Mouse (Mus musculus) forebrain, embryonic 12.5 days (tissue): ENCODE measurements around the gene Srgap1. TPM values are rescaled to one million over a fixed set of nuclear protein-coding genes. Genes with fewer than 3 reads are reported as not detected.

Experiments
- ATAC-seq: fragments of 200-750 bp; cut with Nextera tagmentation; 2 replicates; pipeline ENCODE4 v1.8.0; 2017; ENCODE audit warnings: moderate TSS enrichment; ENCODE audit not compliant: low FRiP score
- H3K27ac ChIP-seq: fragments of 300-500 bp; sonication (generic); 2 replicates; pipeline ENCODE4 v1.5.1; 2016; ENCODE audit warnings: mild to moderate bottlenecking
- H3K27me3 ChIP-seq: fragments of 300-500 bp; sonication (generic); 2 replicates; pipeline ENCODE4 v1.6.1; 2016; ENCODE audit warnings: mild to moderate bottlenecking
- H3K36me3 ChIP-seq: fragments of 300-500 bp; sonication (generic); replicated peaks from 2 replicates; pipeline ENCODE4 v1.6.1; 2016; ENCODE audit warnings: mild to moderate bottlenecking
- H3K4me1 ChIP-seq: fragments of 300-500 bp; sonication (generic); 2 replicates; pipeline ENCODE4 v1.6.1; 2016
- H3K4me2 ChIP-seq: fragments of 300-500 bp; sonication (generic); 2 replicates; pipeline ENCODE4 v1.6.1; 2016; ENCODE audit warnings: mild to moderate bottlenecking, moderate library complexity
- H3K4me3 ChIP-seq: fragments of 300-500 bp; sonication (generic); replicated peaks from 2 replicates; pipeline ENCODE4 v1.5.1; 2016; ENCODE audit warnings: mild to moderate bottlenecking
- H3K9ac ChIP-seq: fragments of 300-500 bp; sonication (generic); 2 replicates; pipeline ENCODE4 v1.6.1; 2016; ENCODE audit warnings: mild to moderate bottlenecking
- H3K9me3 ChIP-seq: fragments of 300-500 bp; sonication (generic); 2 replicates; pipeline ENCODE4 v1.6.1; 2016
- WGBS: fragments of 180-500 bp; shearing (Covaris S2); methylation state at CpG from one replicate; pipeline ENCODE4 v1.1.7; 2016; 5-methylcytosine and 5-hydroxymethylcytosine counted together
- polyA plus RNA-seq: library from polyadenylated mRNA; unstranded; fragments of >200 nt; fragmentation: Nextera tagmentation; extraction: Ambion mirVana; gene quantifications from 2 replicates; pipeline ENCODE4 v1.2.1, GENCODE M21; 2016

The Srgap1 gene
- polyA plus RNA-seq, 1 experiment from 2014 or later, result 22.2 TPM

DNA sequence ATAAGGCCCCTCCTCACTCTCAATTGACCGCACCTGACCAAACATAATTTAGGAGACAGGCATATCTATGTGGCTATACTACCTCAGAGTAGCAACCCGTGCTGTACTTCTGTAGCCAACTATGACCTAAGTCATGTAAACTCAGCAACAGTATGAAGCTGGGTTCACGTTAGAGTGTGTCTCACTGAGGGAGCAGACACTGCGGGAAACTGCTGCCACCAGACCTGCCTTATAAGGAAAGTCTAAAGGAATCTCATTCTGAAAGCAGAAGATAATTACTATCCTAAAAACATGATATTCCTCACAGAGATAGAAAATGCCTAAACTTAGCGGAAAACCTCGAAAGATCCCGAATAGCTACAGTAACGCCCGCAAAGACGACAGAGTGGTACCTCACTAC, 62.2 kb downstream of the Srgap1 start:
- 95% methylated on average over 10 of the region's 10 CpGs for WGBS
- H3K4me2 ChIP-seq, result no peak overlapping the region
- no peak overlapping the region for H3K27ac ChIP-seq
- H3K9ac ChIP-seq, result no peak overlapping the region
- no peaks in the 10 kb centered on the region for H3K36me3 ChIP-seq
- H3K27me3 ChIP-seq, result no peaks in the 10 kb centered on the region
- H3K4me3 ChIP-seq, result no peak overlapping the region
- H3K4me1 ChIP-seq, result peaks cover 6% of the 10 kb centered on the region; the same call in 1 of the 2 replicates
- ATAC-seq, result no peak
- H3K9me3 ChIP-seq, result no peaks in the 10 kb centered on the region

DNA sequence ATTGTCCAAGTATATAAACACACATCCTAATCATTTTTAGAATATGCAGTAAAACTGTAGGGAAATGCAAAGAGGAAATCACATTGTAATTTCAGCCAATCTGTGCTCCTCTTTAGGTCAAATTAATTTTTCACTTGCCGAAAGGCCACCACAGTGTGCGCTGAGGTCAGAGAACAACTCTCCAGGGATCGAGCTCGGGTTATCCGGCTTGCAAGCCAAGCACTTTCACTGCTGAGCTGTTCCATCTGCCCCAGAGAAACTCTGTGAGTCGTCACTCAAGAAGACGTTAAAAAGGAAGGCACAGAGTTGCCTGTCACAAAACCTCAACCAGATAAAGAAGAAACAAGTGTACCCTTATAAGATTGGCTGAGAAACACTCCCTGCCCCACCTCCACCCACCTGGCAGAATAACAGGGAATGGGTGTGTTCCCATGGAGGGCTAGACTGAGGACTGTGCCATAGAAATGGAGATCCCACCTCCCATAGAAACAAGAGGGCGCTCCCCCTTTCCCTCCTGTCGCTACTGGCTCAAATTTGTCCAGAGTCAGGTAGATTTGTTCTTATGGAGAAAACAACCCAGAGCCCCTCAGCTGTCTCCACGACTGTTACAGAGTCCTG, 63.0 kb downstream of the Srgap1 start:
- no peaks in the 10 kb centered on the region for H3K36me3 ChIP-seq
- H3K9ac ChIP-seq, result no peak overlapping the region
- 75% methylated on average over 10 of the region's 10 CpGs for WGBS
- H3K4me2 ChIP-seq, result no peak overlapping the region
- no peak overlapping the region for H3K4me3 ChIP-seq
- ATAC-seq, result no peak
- H3K27me3 ChIP-seq, result no peaks in the 10 kb centered on the region
- peaks cover 6% of the 10 kb centered on the region; the same call in 1 of the 2 replicates for H3K4me1 ChIP-seq
- no peaks in the 10 kb centered on the region for H3K9me3 ChIP-seq
- no peak overlapping the region for H3K27ac ChIP-seq

DNA sequence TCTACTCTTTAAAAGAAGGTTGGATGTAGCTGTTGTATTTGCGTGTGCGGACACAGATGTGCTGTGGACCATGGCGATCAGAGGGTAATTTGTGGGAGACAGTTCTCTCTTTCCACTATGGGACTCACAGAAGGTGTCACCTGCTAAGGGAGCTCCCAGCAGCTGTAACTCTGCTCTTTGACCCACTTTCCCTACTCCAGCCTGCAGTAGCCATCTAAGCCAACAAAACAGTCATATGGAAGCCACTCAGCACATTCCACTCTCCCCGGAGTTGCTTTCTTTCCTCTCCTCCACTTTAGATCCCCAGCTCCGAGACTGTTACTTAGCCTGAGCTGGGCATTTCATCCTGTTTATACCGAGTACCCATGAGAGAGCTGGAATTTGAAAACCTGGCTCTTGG, 71.8 kb downstream of the Srgap1 start:
- Histone ChIP-seq H3K4me3 (no peak overlapping the region), H3K4me1 (peaks cover 27% of the 10 kb centered on the region), H3K4me2 (no peak overlapping the region), H3K27me3 (no peaks in the 10 kb centered on the region), H3K9me3 (no peaks in the 10 kb centered on the region), H3K27ac (no peak overlapping the region), H3K36me3 (no peaks in the 10 kb centered on the region), H3K9ac (no peak overlapping the region)
- no peak for ATAC-seq
- WGBS, result 88% methylated on average over 6 of the region's 6 CpGs

DNA sequence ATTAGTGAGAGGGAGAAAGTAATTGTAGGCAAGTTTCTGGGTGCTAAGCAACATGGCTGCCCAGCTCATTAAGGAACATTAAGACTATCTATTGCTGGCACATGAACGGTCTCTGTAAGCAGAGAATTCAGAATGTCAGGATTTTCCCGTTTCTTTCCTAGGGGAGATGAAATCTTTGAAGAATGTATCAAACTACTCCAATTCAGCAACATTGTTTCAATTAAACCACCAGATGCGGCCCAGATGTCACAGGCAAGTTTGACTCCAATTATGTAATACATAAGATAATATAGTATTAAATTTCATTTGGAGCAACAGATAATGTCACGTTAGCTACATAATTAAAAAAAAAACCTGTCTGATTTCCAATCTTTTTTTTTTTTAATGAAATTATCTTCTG, 72.5 kb downstream of the Srgap1 start:
- no peaks in the 10 kb centered on the region for H3K27me3 ChIP-seq
- no peaks in the 10 kb centered on the region for H3K36me3 ChIP-seq
- no peaks in the 10 kb centered on the region for H3K9me3 ChIP-seq
- H3K9ac ChIP-seq, result no peak overlapping the region
- WGBS, result 82% methylated on average over 4 of the region's 4 CpGs
- H3K4me2 ChIP-seq, result no peak overlapping the region
- H3K4me1 ChIP-seq, result peaks cover 29% of the 10 kb centered on the region
- no peak overlapping the region for H3K27ac ChIP-seq
- ATAC-seq, result no peak
- H3K4me3 ChIP-seq, result no peak overlapping the region

DNA sequence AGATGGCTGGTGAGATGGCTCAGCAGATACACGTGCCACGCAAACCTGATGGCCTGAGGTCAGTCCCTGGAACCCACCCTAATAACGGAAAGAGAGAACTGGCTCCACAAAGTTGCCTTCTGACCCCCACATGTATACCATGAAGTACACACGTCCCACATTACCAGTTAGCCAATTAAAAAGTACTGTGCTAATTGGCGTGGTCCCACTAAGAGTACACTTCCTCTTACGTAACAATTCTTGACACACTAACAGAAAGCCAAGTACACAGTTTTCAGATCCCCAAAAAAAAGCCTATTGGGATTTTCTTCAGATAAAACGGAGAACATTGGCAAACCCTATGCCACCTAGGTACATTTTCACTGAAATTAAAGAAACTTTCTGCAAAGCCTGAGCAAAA, 73.8 kb downstream of the Srgap1 start:
- Histone ChIP-seq H3K4me3 (no peak overlapping the region), H3K4me2 (no peak overlapping the region), H3K4me1 (peaks cover 40% of the 10 kb centered on the region), H3K36me3 (no peaks in the 10 kb centered on the region), H3K27me3 (no peaks in the 10 kb centered on the region), H3K27ac (no peak overlapping the region), H3K9ac (no peak overlapping the region), H3K9me3 (no peaks in the 10 kb centered on the region)
- 89% methylated on average over 7 of the region's 7 CpGs for WGBS
- no peak for ATAC-seq

DNA sequence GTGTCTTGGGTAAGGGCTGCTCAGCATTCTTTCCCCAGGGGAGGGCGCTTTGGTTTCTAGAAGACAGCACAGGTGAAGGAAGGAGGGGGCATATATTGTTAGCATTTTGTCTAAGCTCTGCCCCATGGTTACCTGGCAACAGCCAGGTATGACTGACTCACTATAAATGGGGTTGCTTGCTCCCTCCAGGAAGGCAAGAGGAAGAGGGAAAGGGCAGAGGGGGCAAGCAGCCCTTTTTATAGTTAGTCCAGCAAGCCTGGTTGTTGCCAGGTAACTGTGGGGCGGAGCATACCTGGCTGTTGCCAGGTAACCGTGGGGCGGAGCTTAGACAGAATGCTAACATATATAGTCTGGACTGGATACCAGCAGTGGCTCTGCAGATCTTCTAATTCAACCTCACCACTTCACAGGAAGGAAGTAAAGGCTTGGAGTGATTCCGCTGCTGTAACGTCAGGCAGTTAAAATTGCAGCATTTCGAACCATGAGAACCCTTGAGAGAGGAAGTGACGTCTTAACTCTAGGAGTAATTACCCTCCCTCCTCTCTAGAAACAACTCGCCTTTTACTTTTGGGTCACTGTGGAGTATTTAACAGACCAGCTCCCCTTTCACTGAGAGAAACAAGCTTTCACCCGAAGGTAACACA, 74.7 kb downstream of the Srgap1 start:
- Histone ChIP-seq H3K4me1 (peaks cover 48% of the 10 kb centered on the region), H3K27ac (no peak overlapping the region)

DNA sequence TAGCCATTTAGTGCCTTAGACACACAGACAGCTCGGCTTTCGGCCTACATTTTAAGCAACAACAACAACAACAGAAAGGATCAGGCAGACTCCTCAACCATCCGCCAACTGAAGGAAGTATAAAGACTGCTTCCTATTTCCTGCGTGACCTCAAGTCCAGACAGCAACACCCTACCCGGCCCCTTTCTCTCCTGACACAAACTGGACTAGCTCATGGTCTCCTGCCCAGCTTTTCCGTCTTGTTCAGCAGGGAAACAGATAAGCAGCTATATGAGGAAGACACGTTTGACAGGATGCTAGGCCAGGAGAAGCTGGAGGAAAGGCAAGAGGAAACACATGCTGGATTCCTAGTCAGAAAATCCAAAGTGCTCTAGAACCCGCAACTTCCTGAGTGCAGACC, 75.5 kb downstream of the Srgap1 start:
- H3K4me2 ChIP-seq, result no peak overlapping the region
- H3K27ac ChIP-seq, result no peak overlapping the region
- no peak for ATAC-seq
- no peaks in the 10 kb centered on the region for H3K27me3 ChIP-seq
- H3K4me3 ChIP-seq, result no peak overlapping the region
- H3K9me3 ChIP-seq, result no peaks in the 10 kb centered on the region
- WGBS, result 72% methylated on average over 8 of the region's 8 CpGs
- H3K9ac ChIP-seq, result no peak overlapping the region
- H3K4me1 ChIP-seq, result peaks cover 48% of the 10 kb centered on the region
- H3K36me3 ChIP-seq, result no peaks in the 10 kb centered on the region

More for the DNA sequence above, 74.7 kb downstream of the Srgap1 start:
- Histone ChIP-seq H3K9me3 (no peaks in the 10 kb centered on the region), H3K4me3 (no peak overlapping the region), H3K9ac (no peak overlapping the region), H3K36me3 (no peaks in the 10 kb centered on the region), H3K4me2 (no peak overlapping the region), H3K27me3 (no peaks in the 10 kb centered on the region)
- ATAC-seq, result no peak
- 87% methylated on average over 10 of the region's 10 CpGs for WGBS

DNA sequence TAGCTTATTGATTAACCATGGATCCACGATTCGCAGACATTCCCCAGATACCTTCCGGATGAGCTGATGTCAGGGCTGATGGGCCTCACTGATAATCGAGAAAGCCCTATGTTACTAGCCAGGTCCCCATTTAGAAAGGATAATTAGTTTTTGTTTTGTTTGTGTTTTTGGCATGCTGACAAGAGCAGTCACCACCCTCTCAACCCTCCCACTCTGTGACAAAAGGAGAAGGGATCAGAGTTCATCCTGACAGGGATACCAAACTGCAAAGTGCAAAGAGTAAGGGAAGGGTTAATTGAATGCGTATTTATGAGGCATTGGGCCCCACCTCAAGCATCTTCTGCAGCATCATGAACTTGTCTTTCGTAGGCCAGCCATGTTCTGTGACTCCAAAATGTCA, 76.2 kb downstream of the Srgap1 start:
- no peak overlapping the region for H3K9ac ChIP-seq
- ATAC-seq, result no peak
- no peaks in the 10 kb centered on the region for H3K9me3 ChIP-seq
- H3K4me1 ChIP-seq, result peaks cover 43% of the 10 kb centered on the region
- H3K36me3 ChIP-seq, result no peaks in the 10 kb centered on the region
- H3K4me3 ChIP-seq, result no peak overlapping the region
- H3K27me3 ChIP-seq, result no peaks in the 10 kb centered on the region
- 65% methylated on average over 6 of the region's 6 CpGs for WGBS
- no peak overlapping the region for H3K4me2 ChIP-seq
- no peak overlapping the region for H3K27ac ChIP-seq

DNA sequence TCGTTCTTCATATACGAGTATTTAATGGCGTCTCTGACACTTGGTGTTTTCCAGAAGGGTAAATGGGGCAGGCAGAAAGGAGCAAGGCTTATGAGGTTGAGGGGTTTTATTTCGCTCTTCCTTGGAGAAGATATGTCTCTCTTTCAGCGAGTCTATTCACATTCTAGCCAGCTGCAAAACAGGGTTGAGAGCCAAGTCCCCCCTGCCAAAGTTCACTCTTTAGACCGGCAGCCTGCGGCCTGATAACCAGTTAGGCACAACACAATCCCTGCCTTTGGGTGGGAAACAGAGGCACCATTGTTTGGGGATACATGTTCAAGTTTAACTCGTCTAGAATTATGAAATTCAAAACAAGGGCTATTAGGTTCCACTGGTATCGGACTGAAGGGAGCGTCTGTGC, 83.0 kb downstream of the Srgap1 start:
- Histone ChIP-seq H3K27me3 (no peaks in the 10 kb centered on the region), H3K36me3 (no peaks in the 10 kb centered on the region), H3K9ac (no peak overlapping the region), H3K27ac (no peak overlapping the region), H3K4me1 (peaks cover 19% of the 10 kb centered on the region), H3K9me3 (no peaks in the 10 kb centered on the region), H3K4me2 (no peak overlapping the region), H3K4me3 (no peak overlapping the region)
- WGBS, result 88% methylated on average over 10 of the region's 10 CpGs
- no peak for ATAC-seq

DNA sequence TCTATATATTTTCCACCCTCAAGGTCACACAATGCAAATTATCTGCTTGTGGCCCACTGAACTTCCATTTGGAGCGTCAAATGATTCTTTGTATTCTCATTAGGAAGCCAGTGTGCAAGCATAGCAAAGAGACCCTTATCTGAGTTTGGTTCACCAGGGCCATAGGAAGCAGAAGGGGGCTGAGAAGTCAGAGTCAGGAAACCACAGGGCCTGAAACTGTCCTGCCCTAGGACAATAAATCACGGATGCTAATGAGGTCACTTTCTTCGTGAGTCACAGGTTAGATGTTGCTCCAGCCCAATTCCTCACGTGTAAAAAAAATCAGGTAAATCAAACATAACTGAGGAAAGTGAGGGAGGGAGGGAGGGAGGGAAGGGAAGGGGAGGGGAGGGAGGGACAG, 85.1 kb downstream of the Srgap1 start:
- WGBS, result 82% methylated on average over 4 of the region's 4 CpGs
- H3K36me3 ChIP-seq, result no peaks in the 10 kb centered on the region
- no peak overlapping the region for H3K4me2 ChIP-seq
- H3K27me3 ChIP-seq, result no peaks in the 10 kb centered on the region
- H3K4me3 ChIP-seq, result no peak overlapping the region
- no peak overlapping the region for H3K27ac ChIP-seq
- no peak for ATAC-seq
- H3K9ac ChIP-seq, result no peak overlapping the region
- 0 out of 2 replicates have a peak, but pooled peaks cover 2% of the 10 kb centered on the region for H3K4me1 ChIP-seq
- no peaks in the 10 kb centered on the region for H3K9me3 ChIP-seq

DNA sequence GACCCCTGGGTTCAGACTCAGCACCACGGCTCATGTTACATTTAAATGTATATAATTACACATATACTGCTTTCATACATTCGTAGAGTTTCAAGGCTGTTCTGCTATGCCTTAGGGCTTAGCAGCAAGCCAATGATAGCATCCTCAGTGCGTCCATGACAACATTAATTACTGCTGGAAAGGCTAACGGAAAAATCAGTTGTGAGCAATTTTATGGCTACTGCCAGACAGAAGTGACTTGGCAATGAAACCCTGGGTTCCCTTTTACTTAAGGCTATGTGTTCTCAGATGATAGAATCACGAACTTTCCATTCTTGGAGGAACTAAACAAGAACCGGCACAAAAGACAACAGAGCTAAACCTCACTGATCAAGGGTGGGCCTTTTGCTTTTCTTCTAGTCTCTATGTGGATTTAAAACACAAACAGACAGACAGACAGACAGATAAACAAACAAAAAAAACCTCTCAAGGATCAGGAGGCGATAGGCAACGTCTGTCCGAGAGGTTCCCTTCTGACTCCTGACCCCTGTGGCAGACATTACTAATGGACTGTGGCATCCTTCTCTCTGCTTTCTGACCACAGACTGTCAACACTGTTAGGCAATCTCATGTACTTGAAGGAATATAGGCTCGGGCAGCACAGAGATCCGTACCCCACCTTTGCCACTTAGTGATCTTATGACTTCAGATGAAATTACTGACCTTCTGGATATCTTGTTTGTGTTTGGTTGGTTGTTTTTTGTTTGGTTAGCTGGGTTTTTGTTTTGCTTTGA, 85.8 kb downstream of the Srgap1 start:
- no peak overlapping the region for H3K9ac ChIP-seq
- H3K4me3 ChIP-seq, result no peak overlapping the region
- no peaks in the 10 kb centered on the region for H3K36me3 ChIP-seq
- H3K4me2 ChIP-seq, result no peak overlapping the region
- 81% methylated on average over 11 of the region's 11 CpGs for WGBS
- H3K9me3 ChIP-seq, result no peaks in the 10 kb centered on the region
- no peaks in the 10 kb centered on the region for H3K27me3 ChIP-seq
- H3K27ac ChIP-seq, result no peak overlapping the region
- ATAC-seq, result no peak
- H3K4me1 ChIP-seq, result peaks cover 5% of the 10 kb centered on the region; the same call in 1 of the 2 replicates

DNA sequence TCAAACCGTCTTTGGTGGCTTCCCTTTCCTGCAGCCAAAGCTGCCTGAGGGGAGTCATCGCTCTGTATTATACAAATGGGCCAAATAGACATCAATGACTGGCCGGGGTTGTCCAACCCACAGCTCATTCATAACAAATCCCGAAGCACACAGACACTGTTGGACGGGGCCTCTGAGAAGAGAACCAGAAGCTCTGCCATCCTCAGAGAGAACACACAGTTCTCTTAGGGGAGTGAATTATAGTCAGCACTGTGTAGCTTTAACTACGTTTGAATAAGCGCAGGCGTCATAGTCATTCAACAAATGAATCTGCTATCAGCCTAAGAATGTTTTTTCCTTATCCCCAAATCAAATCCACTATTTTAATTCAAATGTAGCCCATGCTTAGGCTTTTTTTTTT, 88.4 kb downstream of the Srgap1 start:
- Histone ChIP-seq H3K4me2 (no peak overlapping the region), H3K4me1 (peaks cover 12% of the 10 kb centered on the region; the same call in 1 of the 2 replicates), H3K4me3 (no peak overlapping the region), H3K27ac (no peak overlapping the region), H3K36me3 (no peaks in the 10 kb centered on the region), H3K9ac (no peak overlapping the region), H3K9me3 (no peaks in the 10 kb centered on the region), H3K27me3 (no peaks in the 10 kb centered on the region)
- 83% methylated on average over 8 of the region's 8 CpGs for WGBS
- no peak for ATAC-seq
